Mouse (Mus musculus) stomach, postnatal 0 days (tissue): ENCODE measurements around the gene Wdr6.

Experiments used
- CTCF ChIP-seq: IDR thresholded peaks from 2 replicates; pipeline ENCODE4 v1.5.1; 2016; ENCODE audit warnings: antibody characterized with exemption, low read depth, mild to moderate bottlenecking, moderate library complexity
- EP300 ChIP-seq: optimal IDR thresholded peaks from 2 replicates; pipeline ENCODE3; 2016; ENCODE audit warnings: antibody characterized with exemption

- TF ChIP-seq CTCF (no peak), EP300 (no peak)
These were observed 48.0 kb upstream of the Wdr6 start for GRCm38 (mm10) chr9:108626498-108626897.
